Mouse (Mus musculus): Measurements from ENCODE around the gene Ccr1.

Gene Ccr1

GRCm38 (mm10) chr9:123925101-123925946 is 43.2 kb downstream of the Ccr1 start:
- peak; percentile 82 for DNase-seq

GRCm38 (mm10) chr9:123924589-123925066 is 43.9 kb downstream of the Ccr1 start:
- DNase-seq = peak; percentile 93

GRCm38 (mm10) chr9:123924035-123924434 is 44.5 kb downstream of the Ccr1 start:
- DNase-seq = peak; percentile 77

GRCm38 (mm10) chr9:123923146-123923991 is 45.1 kb downstream of the Ccr1 start:
- DNase-seq = no peak

Measured in layer of hippocampus, adult 9-11 months (tissue).